Mouse (Mus musculus) spleen, adult 2 months (tissue): ENCODE measurements around the gene Exoc5. TPM values are rescaled to one million over a fixed set of nuclear protein-coding genes. Genes with fewer than 3 reads are reported as not detected.
"Not testable (repeated sequence)": the region's sequence is repeated elsewhere in the genome, so short reads cannot be mapped to it uniquely, and the experiment has no call there.

Source experiments
- DNase-seq, 2 experiments: peaks; one replicate each; pipeline versions ENCODE4 v3.0.0 to v3.0.0-alpha.2; 2012 to 2021; ENCODE audit warnings: low spot score in 2 of 2, low read depth in 1 of 2
- H3K27ac ChIP-seq: fragments of 200-500 bp; 2 replicates; pipeline ENCODE4 v1.5.1; 2012; ENCODE audit warnings: low read length, inconsistent platforms; ENCODE audit not compliant: insufficient read depth
- H3K27me3 ChIP-seq: fragments of 200-500 bp; 2 replicates; pipeline ENCODE4 v1.6.1; 2012; ENCODE audit warnings: mild to moderate bottlenecking, moderate library complexity, low read length, inconsistent platforms; ENCODE audit not compliant: control insufficient read depth, insufficient read depth
- H3K36me3 ChIP-seq: fragments of 200-500 bp; 2 replicates; pipeline ENCODE4 v1.6.1; 2012; ENCODE audit warnings: mild to moderate bottlenecking, low read length, inconsistent platforms; ENCODE audit not compliant: control insufficient read depth, insufficient read depth
- H3K4me1 ChIP-seq: fragments of 200-500 bp; 2 replicates; pipeline ENCODE4 v1.6.1; 2011; ENCODE audit warnings: inconsistent platforms; ENCODE audit not compliant: control insufficient read depth, insufficient read depth, insufficient read length
- H3K4me3 ChIP-seq: fragments of 200-500 bp; 2 replicates; pipeline ENCODE4 v1.5.1; 2011; ENCODE audit warnings: mild to moderate bottlenecking, inconsistent platforms; ENCODE audit not compliant: insufficient read depth, insufficient read length; ENCODE audit errors: extremely low read depth
- CTCF ChIP-seq: fragments of 200-500 bp; IDR thresholded peaks from 2 replicates; pipeline ENCODE4 v1.5.1; 2011; ENCODE audit warnings: mild to moderate bottlenecking, inconsistent platforms; ENCODE audit not compliant: insufficient read depth, insufficient read length, insufficient replicate concordance; ENCODE audit errors: extremely low read depth
- POLR2A ChIP-seq: fragments of 200-500 bp; IDR thresholded peaks from 2 replicates; pipeline ENCODE4 v1.6.1; 2011; ENCODE audit warnings: low read depth, low read length, inconsistent platforms
- WGBS: fragments of 180-500 bp; shearing (Covaris S2); methylation state at CpG from one replicate; pipeline ENCODE4 v1.1.7; 2018; 5-methylcytosine and 5-hydroxymethylcytosine counted together
- polyA plus RNA-seq: library from polyadenylated mRNA; depleted of rRNA; stranded (reverse); fragments of >200 nt; gene quantifications from 2 replicates; pipeline ENCODE4 v1.2.3, GENCODE M21; 2012; rRNA removed

Gene Exoc5
- 4.7 and 5.6 TPM in 2 replicates for polyA plus RNA-seq

DNA sequence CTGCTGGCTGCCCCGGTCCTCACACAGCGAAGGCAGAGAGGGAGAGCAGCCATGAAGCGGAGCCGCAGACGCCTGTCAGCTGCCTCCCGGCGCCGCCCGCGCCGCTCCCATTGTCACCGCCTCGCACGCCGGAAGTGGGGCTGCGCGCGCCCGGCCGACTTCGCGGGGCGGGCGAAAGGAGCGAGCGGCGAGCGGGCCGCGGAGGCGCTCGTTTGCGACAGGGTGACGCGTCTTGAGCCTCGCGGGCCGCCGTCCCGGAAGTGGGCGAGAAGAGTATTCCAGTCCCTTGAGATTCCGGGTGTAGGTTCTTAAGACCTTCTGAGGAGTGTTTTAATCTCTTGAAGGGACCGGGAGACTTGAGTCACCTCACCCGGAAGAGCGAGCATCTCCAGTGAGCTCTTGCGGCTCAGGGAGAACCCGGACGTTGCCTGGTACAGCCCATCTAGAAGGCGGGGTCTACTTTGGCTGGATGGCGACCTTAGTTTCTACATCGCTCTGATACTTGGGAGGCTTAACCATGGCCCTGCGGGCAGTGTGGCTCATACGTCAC lies at the start of gene Exoc5:
TSS of gene Exoc5 (minus strand) at position 380 of the 550 bp plus-strand sequence.
- TF ChIP-seq CTCF, result no peak
- TF ChIP-seq POLR2A, result peak; percentile 83
- Histone ChIP-seq H3K27ac (peak within 1 kb of the TSS; percentile 97), H3K4me3 (peak within 1 kb of the TSS; percentile 91), H3K36me3 (no peaks in the 10 kb centered on the region), H3K4me1 (no peaks in the 10 kb centered on the region; the same call in 1 of the 2 replicates), H3K27me3 (no peaks in the 10 kb centered on the region)
- under 1% methylated on average over 53 of the region's 53 CpGs for WGBS
- peak; percentile 88 to 94 for DNase-seq

DNA sequence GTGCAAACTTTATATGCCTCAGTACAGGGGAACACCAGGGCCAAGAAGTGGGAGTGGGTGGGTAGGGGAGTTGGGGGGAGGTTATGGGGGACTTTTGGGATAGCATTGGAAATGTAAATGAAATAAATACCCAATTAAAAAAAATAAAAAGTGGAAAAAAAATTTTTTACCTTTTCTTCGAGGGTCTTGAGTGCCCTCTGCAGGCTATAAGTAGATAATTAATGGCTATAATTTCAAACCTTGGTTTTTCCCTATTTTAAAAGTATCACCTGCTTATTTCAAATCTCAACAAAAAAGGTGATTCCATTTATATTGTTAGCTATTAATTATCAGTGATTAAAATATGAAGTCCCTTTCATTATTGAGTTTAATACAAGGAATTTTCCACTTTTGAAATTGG lies 25.3 kb upstream of the Exoc5 start:
- H3K36me3 ChIP-seq, H3K27me3 ChIP-seq, H3K4me3 ChIP-seq, DNase-seq, H3K27ac ChIP-seq, H3K4me1 ChIP-seq: not testable (repeated sequence)
- 36% methylated on average over 1 of the region's 1 CpGs for WGBS

DNA sequence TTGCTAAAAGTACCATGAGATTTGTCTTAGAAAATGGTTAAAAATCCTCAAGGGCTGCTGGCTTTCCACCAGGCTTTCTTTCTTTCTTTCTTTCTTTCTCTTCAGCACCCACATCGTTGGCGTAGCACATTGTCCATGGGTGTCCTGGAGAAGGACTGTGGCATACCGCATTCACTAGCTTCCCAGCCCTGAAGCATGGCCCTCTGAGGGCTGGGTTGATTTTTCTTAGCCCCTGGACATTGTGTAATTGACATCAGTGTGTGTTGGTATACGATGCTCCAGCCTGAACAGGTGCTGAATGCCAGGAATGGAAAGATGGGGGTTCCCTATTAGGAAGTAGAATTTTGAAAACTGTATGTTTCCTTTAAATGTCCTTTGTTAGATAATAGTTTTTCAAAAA lies 24.8 kb upstream of the Exoc5 start:
- Histone ChIP-seq H3K4me1 (no peaks in the 10 kb centered on the region), H3K4me3 (no peak overlapping the region), H3K27me3 (no peaks in the 10 kb centered on the region), H3K36me3 (peaks cover 8% of the 10 kb centered on the region), H3K27ac (no peak overlapping the region)
- TF ChIP-seq POLR2A, result no peak
- no peak for TF ChIP-seq CTCF
- 95% methylated on average over 4 of the region's 4 CpGs for WGBS
- DNase-seq, result no peak

DNA sequence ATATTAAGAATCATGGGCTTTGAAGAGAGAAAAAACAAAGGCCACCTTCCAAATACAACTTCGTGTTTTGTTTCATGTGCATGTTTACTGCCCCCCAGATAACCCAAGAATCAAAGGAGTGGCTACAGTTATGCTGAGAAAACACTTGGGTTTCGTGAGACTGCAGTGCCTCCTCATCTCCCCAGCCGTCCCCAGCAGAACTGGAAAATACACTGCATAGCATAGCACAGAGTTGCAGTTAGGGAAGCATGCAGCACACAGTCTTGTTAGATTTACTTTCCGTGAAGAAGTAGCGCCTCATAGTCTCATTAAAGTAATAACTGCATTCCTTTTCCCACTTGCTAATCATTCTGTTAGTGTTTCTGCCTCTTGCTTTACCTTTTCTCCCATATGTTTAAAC lies 23.6 kb upstream of the Exoc5 start:
- H3K4me3 ChIP-seq, result no peak overlapping the region
- peaks cover 9% of the 10 kb centered on the region for H3K36me3 ChIP-seq
- no peaks in the 10 kb centered on the region for H3K4me1 ChIP-seq
- 87% methylated on average over 5 of the region's 5 CpGs for WGBS
- TF ChIP-seq CTCF (no peak), POLR2A (no peak)
- DNase-seq, result no peak
- no peaks in the 10 kb centered on the region for H3K27me3 ChIP-seq
- no peak overlapping the region for H3K27ac ChIP-seq

DNA sequence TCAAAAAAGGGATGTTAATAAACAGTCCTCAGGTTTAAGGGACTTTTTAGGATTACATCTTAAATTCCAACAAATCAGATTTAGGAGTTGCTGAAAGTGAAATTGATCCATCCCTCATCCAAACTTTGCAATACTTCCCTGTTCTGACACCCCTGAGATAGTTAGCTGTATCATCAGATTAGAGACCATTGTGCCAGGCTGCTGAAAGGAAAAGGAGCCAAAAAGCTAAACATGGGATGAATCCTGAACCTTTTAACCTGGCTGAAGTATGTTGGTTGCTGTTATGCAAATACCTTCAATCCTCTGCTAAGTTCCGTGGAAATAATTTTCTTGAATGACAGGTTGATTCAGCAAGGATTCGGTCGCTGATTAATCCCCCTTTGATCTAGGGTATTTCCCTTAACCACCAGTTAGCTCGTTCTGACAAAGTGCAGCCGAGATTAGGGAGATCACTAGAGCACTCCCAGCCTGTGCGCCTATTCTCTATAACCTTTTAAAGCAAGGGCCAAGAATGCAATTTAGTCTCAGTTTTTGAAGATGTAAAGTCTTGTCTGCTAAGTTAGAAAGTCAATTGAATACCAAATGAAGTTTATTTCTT lies 23.1 kb upstream of the Exoc5 start:
- TF ChIP-seq POLR2A, result no peak
- TF ChIP-seq CTCF, result no peak
- no peak overlapping the region for H3K27ac ChIP-seq
- no peaks in the 10 kb centered on the region for H3K27me3 ChIP-seq
- no peak overlapping the region for H3K4me3 ChIP-seq
- H3K36me3 ChIP-seq, result peaks cover 11% of the 10 kb centered on the region
- DNase-seq, result no peak
- no peaks in the 10 kb centered on the region for H3K4me1 ChIP-seq
- WGBS, result 80% methylated on average over 6 of the region's 6 CpGs

DNA sequence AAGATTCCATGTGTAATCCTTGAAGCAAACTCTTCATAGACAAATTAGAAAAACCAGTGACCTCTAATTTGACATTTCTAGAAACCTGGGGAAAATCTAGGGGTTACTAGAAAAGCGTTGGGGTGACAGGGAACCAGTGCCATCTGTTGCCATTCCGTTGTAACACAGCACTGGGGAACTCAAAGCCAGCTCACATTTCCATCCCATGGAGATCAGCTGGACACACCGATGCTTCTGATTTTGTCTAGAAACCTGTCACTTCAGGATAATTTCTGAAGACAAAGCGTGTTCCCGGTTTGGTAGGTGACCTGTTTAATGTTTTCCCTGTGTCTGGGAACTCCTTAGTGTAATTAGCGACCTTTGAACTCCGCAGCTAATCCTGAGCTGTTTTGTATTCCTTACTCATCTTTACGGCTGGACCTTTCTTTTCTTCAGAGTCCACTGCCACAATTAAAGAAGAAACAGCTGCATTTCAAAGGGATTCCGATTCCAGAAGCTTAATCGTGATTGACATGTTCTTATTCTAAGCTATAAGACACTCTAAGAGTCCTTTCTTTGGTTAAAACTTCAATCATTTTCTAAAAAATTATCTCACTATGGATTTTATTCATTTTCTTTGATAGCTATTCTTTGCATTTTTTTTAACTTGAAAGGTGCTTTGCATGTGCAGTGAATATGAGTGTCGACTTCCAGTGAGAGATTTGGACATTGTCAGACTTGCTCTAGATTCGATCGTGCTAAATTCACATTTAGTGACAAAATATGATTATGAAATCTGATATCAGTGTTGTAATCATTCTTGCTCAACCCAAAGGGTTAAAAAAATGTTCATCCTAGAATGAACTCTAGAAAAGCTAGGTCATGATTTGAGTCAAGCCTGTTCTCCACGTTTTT lies 21.9 kb upstream of the Exoc5 start:
- DNase-seq, result no peak
- Histone ChIP-seq H3K4me3 (no peak overlapping the region), H3K27me3 (no peaks in the 10 kb centered on the region), H3K27ac (no peak overlapping the region), H3K4me1 (no peaks in the 10 kb centered on the region), H3K36me3 (peaks cover 15% of the 10 kb centered on the region)
- WGBS, result 92% methylated on average over 14 of the region's 14 CpGs
- no peak for TF ChIP-seq CTCF
- TF ChIP-seq POLR2A, result no peak

DNA sequence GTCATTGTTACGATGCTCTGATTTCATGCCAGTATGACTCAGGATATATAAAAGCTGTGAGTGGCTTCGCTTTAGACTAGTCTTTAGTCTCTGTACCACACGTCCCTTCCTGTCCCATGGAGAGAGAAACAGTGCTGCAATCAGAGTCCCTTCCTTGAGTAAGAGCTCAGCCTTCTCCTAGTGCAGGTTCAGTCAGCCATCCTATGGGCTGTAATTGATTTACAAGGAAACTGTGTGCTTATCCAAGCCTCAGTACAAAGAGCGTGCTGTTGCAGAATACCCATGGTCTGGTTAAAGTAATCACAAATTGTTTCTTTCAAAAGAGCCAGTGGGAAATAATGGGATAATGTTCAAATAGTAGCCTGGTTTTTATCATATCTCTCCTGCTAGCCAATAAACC lies 20.1 kb upstream of the Exoc5 start:
- DNase-seq, result no peak
- Histone ChIP-seq H3K36me3 (peaks cover 18% of the 10 kb centered on the region), H3K4me1 (no peaks in the 10 kb centered on the region), H3K4me3 (no peak overlapping the region), H3K27me3 (no peaks in the 10 kb centered on the region), H3K27ac (no peak overlapping the region)
- 96% methylated on average over 4 of the region's 4 CpGs for WGBS
- TF ChIP-seq CTCF (no peak), POLR2A (no peak)
